Mouse (Mus musculus) ES-E14 (cell line): ENCODE results near the gene Fbxo7. TPM values are rescaled to one million over a fixed set of nuclear protein-coding genes. Genes with fewer than 3 reads are reported as not detected.

Experiments used
- DNase-seq: peaks from one replicate; pipeline ENCODE4 v3.0.0-alpha.2; 2013; ENCODE audit warnings: low read depth, low spot score
- H3K27ac ChIP-seq: 2 replicates; pipeline ENCODE4 v1.5.1; 2012; ENCODE audit warnings: low read depth, mild to moderate bottlenecking, low read length, moderate library complexity, mixed read lengths; ENCODE audit not compliant: poor library complexity, insufficient read depth, severe bottlenecking
- H3K36me3 ChIP-seq: 2 replicates; pipeline ENCODE4 v1.6.1; 2012; ENCODE audit warnings: mild to moderate bottlenecking, low read length, moderate library complexity, mixed read lengths; ENCODE audit not compliant: control insufficient read depth, poor library complexity, insufficient read depth, severe bottlenecking
- H3K4me1 ChIP-seq, 2 experiments: fragments of 150-350 bp in 1 of 2; sonication (generic) in 1 of 2; 2 replicates each; pipeline ENCODE4 v1.6.1; 2012; ENCODE audit warnings: low read length in 2 of 2, mild to moderate bottlenecking in 1 of 2, mixed read lengths in 1 of 2; ENCODE audit not compliant: control insufficient read depth in 2 of 2, insufficient read depth in 2 of 2, poor library complexity in 1 of 2
- H3K4me3 ChIP-seq, 2 experiments: fragments of 150-350 bp in 1 of 2; sonication (generic) in 1 of 2; 2 replicates each; pipeline ENCODE4 v1.5.1; 2012; ENCODE audit warnings: low read length in 2 of 2, low read depth in 1 of 2, mild to moderate bottlenecking in 1 of 2, mixed read lengths in 1 of 2; ENCODE audit not compliant: insufficient read depth in 1 of 2, poor library complexity in 1 of 2, severe bottlenecking in 1 of 2
- H3K9ac ChIP-seq: 2 replicates; pipeline ENCODE4 v1.6.1; 2012; ENCODE audit warnings: low read depth, mild to moderate bottlenecking, low read length, mixed read lengths; ENCODE audit not compliant: poor library complexity, insufficient read depth, severe bottlenecking
- H3K9me3 ChIP-seq: fragments of 150-350 bp; sonication (generic); 2 replicates; pipeline ENCODE4 v1.6.1; 2012; ENCODE audit warnings: low read depth, mild to moderate bottlenecking, low read length; ENCODE audit not compliant: control insufficient read depth, insufficient read depth
- CHD2 ChIP-seq: IDR thresholded peaks from 2 replicates; pipeline ENCODE4 v1.6.1; 2014; ENCODE audit warnings: mild to moderate bottlenecking, low read depth, low read length, inconsistent platforms
- HCFC1 ChIP-seq: IDR thresholded peaks from 2 replicates; pipeline ENCODE4 v1.6.1; 2012; ENCODE audit warnings: low read length, inconsistent platforms, borderline replicate concordance; ENCODE audit not compliant: insufficient read depth
- MAFK ChIP-seq: IDR thresholded peaks from 2 replicates; pipeline ENCODE4 v1.6.1; 2014; ENCODE audit warnings: mild to moderate bottlenecking, low read depth, low read length, inconsistent platforms; ENCODE audit not compliant: insufficient read depth
- ZC3H11A ChIP-seq: IDR thresholded peaks from 2 replicates; pipeline ENCODE4 v1.6.1; 2012; ENCODE audit warnings: low read depth, mild to moderate bottlenecking, inconsistent platforms, low read length, borderline replicate concordance
- ZNF384 ChIP-seq: IDR thresholded peaks from 2 replicates; pipeline ENCODE4 v1.6.1; 2012; ENCODE audit warnings: low read depth, low read length, inconsistent platforms
- in situ Hi-C, 2 experiments: fragments of 600-800 bp; cut with MboI; formaldehyde crosslinking; loops; one replicate each; pipeline ENCODE4 v1.15.1; 2025; ENCODE audit warnings: low sequenced_read_pairs in 2 of 2, inconsistent platforms in 1 of 2; ENCODE audit not compliant: unreplicated experiment in 2 of 2
- total RNA-seq: library from RNA; depleted of rRNA; stranded (reverse); fragments of 300-350 nt; gene quantifications from 2 replicates; pipeline ENCODE4 v1.2.3, GENCODE M21; 2012

The Fbxo7 gene
- total RNA-seq, 1 experiment: 16.3 TPM

- in situ Hi-C loops: no loop called here
- no peak overlapping the region for H3K27ac ChIP-seq
- no peaks in the 10 kb centered on the region for H3K4me1 ChIP-seq
- peaks cover 18% of the 10 kb centered on the region for H3K36me3 ChIP-seq
- no peak for DNase-seq
- no peaks in the 10 kb centered on the region for H3K9me3 ChIP-seq
- TF ChIP-seq CHD2 (no peak), ZNF384 (no peak), ZC3H11A (no peak), HCFC1 (no peak), MAFK (no peak)
- no peak overlapping the region for H3K9ac ChIP-seq
- no peak overlapping the region for H3K4me3 ChIP-seq
These were observed 24.6 kb downstream of the Fbxo7 start for GRCm38 (mm10) chr10:86046371-86046770.

- Histone ChIP-seq H3K36me3 (peaks cover 18% of the 10 kb centered on the region), H3K9me3 (no peaks in the 10 kb centered on the region), H3K4me3 (no peak overlapping the region), H3K4me1 (no peaks in the 10 kb centered on the region), H3K27ac (no peak overlapping the region), H3K9ac (no peak overlapping the region)
- in situ Hi-C loops: no loop called here
- TF ChIP-seq ZC3H11A (no peak), HCFC1 (no peak)
- no peak for DNase-seq
These were observed 26.0 kb downstream of the Fbxo7 start for GRCm38 (mm10) chr10:86047786-86048185.

GRCm38 (mm10) chr10:86050522-86050921, 28.8 kb downstream of the Fbxo7 start:
- Histone ChIP-seq H3K36me3 (peaks cover 8% of the 10 kb centered on the region), H3K27ac (no peak overlapping the region), H3K4me1 (no peaks in the 10 kb centered on the region), H3K9ac (no peak overlapping the region), H3K9me3 (no peaks in the 10 kb centered on the region), H3K4me3 (no peak overlapping the region)
- TF ChIP-seq ZC3H11A (no peak), CHD2 (no peak), HCFC1 (no peak), ZNF384 (no peak), MAFK (no peak)
- in situ Hi-C loops: no loop called here
- DNase-seq: no peak

- no peak for DNase-seq
- H3K4me3 ChIP-seq: no peak overlapping the region
- TF ChIP-seq MAFK (no peak), ZNF384 (no peak)
- peaks cover 4% of the 10 kb centered on the region; the same call in 1 of the 2 replicates for H3K36me3 ChIP-seq
- in situ Hi-C loops: no loop called here
- H3K9me3 ChIP-seq: no peaks in the 10 kb centered on the region
- no peak overlapping the region for H3K9ac ChIP-seq
- H3K4me1 ChIP-seq: no peaks in the 10 kb centered on the region; a peak in 1 of 4 replicates
- H3K27ac ChIP-seq: no peak overlapping the region
These were observed 31.2 kb downstream of the Fbxo7 start for GRCm38 (mm10) chr10:86052818-86053522.
